ENCODE assay signal across 14 mouse cellular contexts in genomic region chr7:111721308-111721698, GRCm38 (mm10). TPM values are rescaled to one million over a fixed set of nuclear protein-coding genes. Genes with fewer than 3 reads are reported as not detected.
A peak's percentile ranks its signal among the peaks of the same experiment; 100 is the strongest.
DNase-seq lines count a peak whose midpoint lies in the region; ATAC-seq and TF ChIP-seq lines count a peak whose summit lies in the region.
"Had no signal": no experiment of that assay in that cellular context is flagged by ENCODE, and none has a peak within 500 bp of the region (broad histone marks: within the 10 kb centered on the region; RNA-seq: fewer than 3 reads in every experiment).

No protein-coding gene starts in this region.

- no peak overlapping the region for H3K4me3 ChIP-seq in embryonic facial prominence, embryonic 13.5 days
- H3K4me3 ChIP-seq in embryonic facial prominence, embryonic 10.5 days, result no peak overlapping the region
- H3K4me3 ChIP-seq in kidney, postnatal 0 days (replicated peaks; ENCODE audit: low read depth, low read length), result no peak overlapping the region
- H3K4me3 ChIP-seq in kidney, embryonic 15.5 days (replicated peaks), result no peak overlapping the region
- H3K4me3 ChIP-seq in midbrain, postnatal 0 days (ENCODE audit: low read depth, low read length), result no peak overlapping the region
- H3K4me3 ChIP-seq in midbrain, embryonic 16.5 days (ENCODE audit: low read depth, low read length), result no peak overlapping the region
- H3K4me3 ChIP-seq: liver, embryonic 15.5 days had no signal

- no peak for ATAC-seq in embryonic facial prominence, embryonic 13.5 days (ENCODE audit: insufficient number of reproducible peaks, insufficient read depth, low FRiP score, low TSS enrichment, low read depth)
- no peak for ATAC-seq in kidney, postnatal 0 days (replicated peaks; ENCODE audit: low FRiP score, low read depth)
- no peak for ATAC-seq in kidney, embryonic 15.5 days (replicated peaks; ENCODE audit: low FRiP score)
- no peak for ATAC-seq in midbrain, postnatal 0 days (ENCODE audit: low FRiP score)
- ATAC-seq in midbrain, embryonic 16.5 days, result no peak
- ATAC-seq in megakaryocyte-erythroid progenitor cell, adult 5-6 weeks (replicated peaks; ENCODE audit: low FRiP score, low TSS enrichment, poor library complexity, severe bottlenecking), result no peak

- no peaks in the 10 kb centered on the region for H3K36me3 ChIP-seq in embryonic facial prominence, embryonic 13.5 days
- no peaks in the 10 kb centered on the region for H3K36me3 ChIP-seq in embryonic facial prominence, embryonic 10.5 days (replicated peaks)
- H3K36me3 ChIP-seq in kidney, postnatal 0 days (ENCODE audit: insufficient read depth, low read length), result no peaks in the 10 kb centered on the region
- H3K36me3 ChIP-seq in kidney, embryonic 15.5 days, result no peaks in the 10 kb centered on the region
- no peaks in the 10 kb centered on the region for H3K36me3 ChIP-seq in midbrain, postnatal 0 days (ENCODE audit: insufficient read depth, low read length)
- no peaks in the 10 kb centered on the region for H3K36me3 ChIP-seq in midbrain, embryonic 16.5 days (ENCODE audit: control insufficient read depth, insufficient read depth, low read length)
- H3K36me3 ChIP-seq: liver, embryonic 15.5 days had no signal

- 84% methylated on average over 5 of the region's 5 CpGs for WGBS in embryonic facial prominence, embryonic 13.5 days
- 81% methylated on average over 5 of the region's 5 CpGs for WGBS in embryonic facial prominence, embryonic 10.5 days
- 66% methylated on average over 5 of the region's 5 CpGs for WGBS in kidney, postnatal 0 days
- whole genome bisulfite sequencing in kidney, embryonic 15.5 days, result 73% methylated on average over 5 of the region's 5 CpGs
- WGBS in midbrain, postnatal 0 days, result 79% methylated on average over 5 of the region's 5 CpGs
- 86% methylated on average over 5 of the region's 5 CpGs for WGBS in midbrain, embryonic 16.5 days

- no peak for TF ChIP-seq CTCF in kidney, postnatal 0 days (IDR thresholded peaks at IDR 0.05; ENCODE audit: low read depth)
- no peak for TF ChIP-seq CTCF in midbrain, postnatal 0 days (IDR thresholded peaks at IDR 0.05)

- peak overlapping the region; percentile 77; the same call in 1 of the 2 replicates for H3K27ac ChIP-seq in embryonic facial prominence, embryonic 13.5 days
- H3K27ac ChIP-seq in embryonic facial prominence, embryonic 10.5 days (replicated peaks), result no peak overlapping the region
- 0 out of 2 replicates have a peak overlapping the region, but pooled peaks have one; percentile 13 for H3K27ac ChIP-seq in kidney, postnatal 0 days
- H3K27ac ChIP-seq in kidney, embryonic 15.5 days, result no peak overlapping the region
- 0 out of 2 replicates have a peak overlapping the region, but pooled peaks have one; percentile 55 for H3K27ac ChIP-seq in midbrain, postnatal 0 days (ENCODE audit: low read depth, low read length)
- H3K27ac ChIP-seq in midbrain, embryonic 16.5 days (ENCODE audit: low read length), result no peak overlapping the region
- H3K27ac ChIP-seq: liver, embryonic 15.5 days had no signal

- H3K9ac ChIP-seq in embryonic facial prominence, embryonic 13.5 days, result no peak overlapping the region
- H3K9ac ChIP-seq in kidney, postnatal 0 days (ENCODE audit: low read depth, low read length), result no peak overlapping the region
- H3K9ac ChIP-seq in kidney, embryonic 15.5 days, result no peak overlapping the region
- H3K9ac ChIP-seq in midbrain, postnatal 0 days (replicated peaks; ENCODE audit: low read length, poor library complexity, severe bottlenecking), result no peak overlapping the region
- H3K9ac ChIP-seq in midbrain, embryonic 16.5 days (ENCODE audit: low read depth, low read length), result no peak overlapping the region
- H3K9ac ChIP-seq: hindbrain, embryonic 14.5 days; liver, embryonic 15.5 days had no signal

- H3K9me3 ChIP-seq in embryonic facial prominence, embryonic 13.5 days, result no peaks in the 10 kb centered on the region
- H3K9me3 ChIP-seq in embryonic facial prominence, embryonic 10.5 days, result no peaks in the 10 kb centered on the region
- H3K9me3 ChIP-seq in kidney, postnatal 0 days (replicated peaks; ENCODE audit: low read length), result no peaks in the 10 kb centered on the region
- H3K9me3 ChIP-seq in kidney, embryonic 15.5 days (replicated peaks), result no peaks in the 10 kb centered on the region
- H3K9me3 ChIP-seq in midbrain, postnatal 0 days (ENCODE audit: low read length), result no peaks in the 10 kb centered on the region
- no peaks in the 10 kb centered on the region for H3K9me3 ChIP-seq in midbrain, embryonic 16.5 days (replicated peaks; ENCODE audit: control insufficient read depth, low read length, poor library complexity, severe bottlenecking)
- H3K9me3 ChIP-seq: liver, embryonic 15.5 days had no signal

- H3K27me3 ChIP-seq in embryonic facial prominence, embryonic 13.5 days, result no peaks in the 10 kb centered on the region
- H3K27me3 ChIP-seq in embryonic facial prominence, embryonic 10.5 days (replicated peaks; ENCODE audit: low read depth, poor library complexity, severe bottlenecking), result no peaks in the 10 kb centered on the region
- H3K27me3 ChIP-seq in kidney, postnatal 0 days (ENCODE audit: insufficient read depth, low read length), result no peaks in the 10 kb centered on the region
- no peaks in the 10 kb centered on the region for H3K27me3 ChIP-seq in kidney, embryonic 15.5 days
- H3K27me3 ChIP-seq in midbrain, postnatal 0 days (ENCODE audit: insufficient read depth, low read length), result no peaks in the 10 kb centered on the region
- no peaks in the 10 kb centered on the region for H3K27me3 ChIP-seq in midbrain, embryonic 16.5 days (ENCODE audit: control insufficient read depth, insufficient read depth, low read depth, low read length)
- H3K27me3 ChIP-seq: liver, embryonic 15.5 days had no signal

- H3K4me1 ChIP-seq in embryonic facial prominence, embryonic 13.5 days, result peaks cover 32% of the 10 kb centered on the region
- peaks cover 11% of the 10 kb centered on the region; the same call in 1 of the 2 replicates for H3K4me1 ChIP-seq in embryonic facial prominence, embryonic 10.5 days
- peaks cover 24% of the 10 kb centered on the region; the same call in 1 of the 2 replicates for H3K4me1 ChIP-seq in kidney, postnatal 0 days (replicated peaks; ENCODE audit: insufficient read depth, low read length)
- H3K4me1 ChIP-seq in kidney, embryonic 15.5 days, result peaks cover 20% of the 10 kb centered on the region
- H3K4me1 ChIP-seq in midbrain, postnatal 0 days (ENCODE audit: insufficient read depth, low read length), result 0 out of 2 replicates have a peak, but pooled peaks cover 3% of the 10 kb centered on the region
- H3K4me1 ChIP-seq in midbrain, embryonic 16.5 days (ENCODE audit: control insufficient read depth, insufficient read depth, low read length), result peaks cover 10% of the 10 kb centered on the region

- no peak for DNase-seq in embryonic facial prominence, embryonic 10.5 days (ENCODE audit: low spot score)
- no peak for DNase-seq in kidney, postnatal 0 days (ENCODE audit: low spot score)
- no peak for DNase-seq in midbrain, postnatal 0 days (ENCODE audit: low spot score)
- DNase-seq in frontal cortex, postnatal 10 days (ENCODE audit: low spot score in 2 of 2), result no peak
- DNase-seq: adrenal gland, postnatal 10 days; cerebellum, adult 9-10 months; layer of hippocampus, postnatal 36 days; thymus, postnatal 36 days had no signal

- no peak overlapping the region for H3K4me2 ChIP-seq in embryonic facial prominence, embryonic 13.5 days
- H3K4me2 ChIP-seq in kidney, postnatal 0 days (ENCODE audit: low read length), result no peak overlapping the region
- H3K4me2 ChIP-seq in kidney, embryonic 15.5 days, result no peak overlapping the region
- H3K4me2 ChIP-seq in midbrain, postnatal 0 days (ENCODE audit: low read depth, low read length, poor library complexity, severe bottlenecking), result no peak overlapping the region
- H3K4me2 ChIP-seq in midbrain, embryonic 16.5 days (ENCODE audit: low read length), result no peak overlapping the region
- H3K4me2 ChIP-seq: hindbrain, embryonic 14.5 days; liver, embryonic 15.5 days had no signal

RNA-seq across cellular contexts. Expression of gene Galnt18, which starts 58.5 kb away (rescaled TPM):
- 20.2 and 21.7 TPM in 2 replicates for polyA plus RNA-seq in embryonic facial prominence, embryonic 13.5 days (2015; fragmentation: Nextera tagmentation; extraction: Ambion mirVana)
- 8.8 and 9.9 TPM in 2 replicates for polyA plus RNA-seq in embryonic facial prominence, embryonic 10.5 days (2016; fragmentation: Nextera tagmentation; extraction: Ambion mirVana)
- polyA plus RNA-seq in kidney, postnatal 0 days (2015; fragmentation: Nextera tagmentation; extraction: Ambion mirVana), result 52.1 and 53.3 TPM in 2 replicates
- polyA plus RNA-seq in kidney, embryonic 15.5 days (2015; fragmentation: Nextera tagmentation; extraction: Ambion mirVana), result 29.2 and 31.8 TPM in 2 replicates
- 20.2 and 25.0 TPM in 2 replicates for total RNA-seq in midbrain, postnatal 0 days (2014; rRNA removed)
- polyA plus RNA-seq in midbrain, postnatal 0 days (2015; fragmentation: Nextera tagmentation; extraction: Ambion mirVana), result 18.9 and 19.2 TPM in 2 replicates
- polyA plus RNA-seq in midbrain, embryonic 16.5 days (2015; fragmentation: Nextera tagmentation; extraction: Ambion mirVana), result 19.8 and 20.8 TPM in 2 replicates
- total RNA-seq in megakaryocyte-erythroid progenitor cell, adult 5-6 weeks (2014; fragmentation: Nextera tagmentation), result 0.17 TPM in 1 of 2 replicates, not detected in the other
- 0.08 TPM in 1 of 2 replicates, not detected in the other for total RNA-seq in megakaryocyte-erythroid progenitor cell, adult 5-6 weeks (2017)

Comparison
In these comparisons a context has a peak if more than half of its experiments do, and no peak if none do; other contexts are left out.
1. H3K27ac ChIP-seq: peak in embryonic facial prominence, embryonic 13.5 days (single experiment), kidney, postnatal 0 days (single experiment) and midbrain, postnatal 0 days (single experiment); none in embryonic facial prominence, embryonic 10.5 days (single experiment), kidney, embryonic 15.5 days (single experiment) and midbrain, embryonic 16.5 days (single experiment).